Mouse (Mus musculus) c-Kit-positive CD71-positive TER-119-negative erythroid progenitor cells, embryonic 14.5 days (primary cell): ENCODE measurements around the gene Hdac5.
A peak's percentile ranks its signal among the peaks of the same experiment; 100 is the strongest.

ENCODE experiments used
- DNase-seq: peaks from one replicate; pipeline ENCODE4 v3.0.0-alpha.2; 2013; ENCODE audit warnings: low read depth

Hdac5 gene

GRCm38 (mm10) chr11:102215511-102215910, 14.5 kb downstream of the Hdac5 start:
- no peak for DNase-seq

GRCm38 (mm10) chr11:102214430-102215156, 15.4 kb downstream of the Hdac5 start:
- DNase-seq, result no peak

GRCm38 (mm10) chr11:102211936-102212341, 18.0 kb downstream of the Hdac5 start:
- DNase-seq, result no peak

- no peak for DNase-seq
Observed at GRCm38 (mm10) chr11:102211011-102211410, 19.0 kb downstream of the Hdac5 start.

- no peak for DNase-seq
Observed at GRCm38 (mm10) chr11:102210185-102210584, 19.8 kb downstream of the Hdac5 start.

- DNase-seq, result no peak
Observed at GRCm38 (mm10) chr11:102209742-102210141, 20.2 kb downstream of the Hdac5 start.

- no peak for DNase-seq
Observed at GRCm38 (mm10) chr11:102208846-102209245, 21.1 kb downstream of the Hdac5 start.

GRCm38 (mm10) chr11:102207825-102208777, 21.9 kb downstream of the Hdac5 start:
- DNase-seq, result no peak

GRCm38 (mm10) chr11:102206481-102206880, 23.5 kb downstream of the Hdac5 start:
- DNase-seq, result no peak

GRCm38 (mm10) chr11:102201408-102201821, 28.6 kb downstream of the Hdac5 start:
- no peak for DNase-seq

- no peak for DNase-seq
Observed at GRCm38 (mm10) chr11:102199856-102200255, 30.1 kb downstream of the Hdac5 start.

- no peak for DNase-seq
Observed at GRCm38 (mm10) chr11:102198245-102198644, 31.7 kb downstream of the Hdac5 start.

GRCm38 (mm10) chr11:102196018-102196797, 33.8 kb downstream of the Hdac5 start:
- DNase-seq, result no peak

- DNase-seq, result no peak
Observed at GRCm38 (mm10) chr11:102193657-102194440, 36.1 kb downstream of the Hdac5 start.

GRCm38 (mm10) chr11:102190848-102191247, 39.1 kb downstream of the Hdac5 start:
- DNase-seq, result no peak

GRCm38 (mm10) chr11:102189461-102190436, 40.2 kb downstream of the Hdac5 start, which contains the start of gene G6pc3:
Gene G6pc3, plus strand, starts transcription at chr11:102189620.
- DNase-seq, result peak; percentile 81

- DNase-seq, result no peak
Observed at GRCm38 (mm10) chr11:102188980-102189379, 41.0 kb downstream of the Hdac5 start.

GRCm38 (mm10) chr11:102186235-102186634, 43.7 kb downstream of the Hdac5 start:
- DNase-seq, result no peak

GRCm38 (mm10) chr11:102185677-102186076, 44.3 kb downstream of the Hdac5 start:
- DNase-seq, result no peak
